Mouse (Mus musculus) hindbrain, embryonic 13.5 days (tissue): Measurements from ENCODE around the gene Map2k3. TPM values are rescaled to one million over a fixed set of nuclear protein-coding genes. Genes with fewer than 3 reads are reported as not detected.

ENCODE experiments used
- ATAC-seq: fragments of 200-750 bp; cut with Nextera tagmentation; 2 replicates; pipeline ENCODE4 v1.8.0; 2017; ENCODE audit warnings: moderate TSS enrichment; ENCODE audit not compliant: low FRiP score
- H3K27ac ChIP-seq: fragments of 300-500 bp; sonication (generic); 2 replicates; pipeline ENCODE4 v1.5.1; 2015; ENCODE audit warnings: inconsistent platforms, mild to moderate bottlenecking, moderate library complexity
- H3K27me3 ChIP-seq: fragments of 300-500 bp; sonication (generic); 2 replicates; pipeline ENCODE4 v1.6.1; 2015; ENCODE audit warnings: mild to moderate bottlenecking, inconsistent platforms
- H3K36me3 ChIP-seq: fragments of 300-500 bp; sonication (generic); 2 replicates; pipeline ENCODE4 v1.6.1; 2015; ENCODE audit warnings: mild to moderate bottlenecking, inconsistent platforms
- H3K4me1 ChIP-seq: fragments of 300-500 bp; sonication (generic); replicated peaks from 2 replicates; pipeline ENCODE4 v1.6.1; 2015; ENCODE audit warnings: inconsistent platforms
- H3K4me2 ChIP-seq: fragments of 300-500 bp; sonication (generic); 2 replicates; pipeline ENCODE4 v1.6.1; 2015; ENCODE audit warnings: inconsistent platforms, mild to moderate bottlenecking, moderate library complexity
- H3K4me3 ChIP-seq: fragments of 300-500 bp; sonication (generic); 2 replicates; pipeline ENCODE4 v1.5.1; 2015; ENCODE audit warnings: mild to moderate bottlenecking, inconsistent platforms
- H3K9ac ChIP-seq: fragments of 300-500 bp; sonication (generic); 2 replicates; pipeline ENCODE4 v1.6.1; 2015; ENCODE audit warnings: mild to moderate bottlenecking, inconsistent platforms
- H3K9me3 ChIP-seq: fragments of 300-500 bp; sonication (generic); 2 replicates; pipeline ENCODE4 v1.6.1; 2016; ENCODE audit warnings: inconsistent platforms
- WGBS: fragments of 180-500 bp; shearing (Covaris S2); methylation state at CpG from one replicate; pipeline ENCODE4 v1.1.7; 2015; 5-methylcytosine and 5-hydroxymethylcytosine counted together
- polyA plus RNA-seq: library from polyadenylated mRNA; unstranded; fragments of >200 nt; fragmentation: Nextera tagmentation; extraction: Ambion mirVana; gene quantifications from 2 replicates; pipeline ENCODE4 v1.2.1, GENCODE M21; 2015

Gene Map2k3
- polyA plus RNA-seq, 1 experiment from 2014 or later = 30.0 TPM

DNA sequence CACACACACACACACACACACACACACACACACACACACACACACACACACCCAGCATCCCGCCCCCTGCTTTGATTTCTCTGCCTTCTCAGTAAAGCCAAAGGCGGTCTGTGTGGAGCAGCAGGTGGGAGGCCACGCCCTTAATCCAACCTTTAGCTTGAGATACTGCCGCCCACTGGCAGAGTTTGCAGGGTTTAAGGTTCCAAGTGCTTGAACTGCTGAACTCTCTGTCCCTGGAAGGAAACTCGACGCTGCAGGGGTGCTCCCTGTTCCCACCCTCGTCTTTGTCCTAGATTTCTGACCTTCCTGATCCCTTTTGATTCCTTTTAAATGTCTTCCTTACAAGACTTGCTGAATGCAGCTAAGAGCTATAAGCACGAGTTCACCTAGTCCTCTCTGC, 44.9 kb downstream of the Map2k3 start:
- Histone ChIP-seq H3K9ac (no peak overlapping the region), H3K9me3 (no peaks in the 10 kb centered on the region), H3K27me3 (no peaks in the 10 kb centered on the region), H3K4me3 (no peak overlapping the region), H3K27ac (no peak overlapping the region), H3K4me1 (no peaks in the 10 kb centered on the region), H3K4me2 (no peak overlapping the region), H3K36me3 (no peaks in the 10 kb centered on the region)
- 18% methylated on average over 8 of the region's 8 CpGs for WGBS
- no peak for ATAC-seq

DNA sequence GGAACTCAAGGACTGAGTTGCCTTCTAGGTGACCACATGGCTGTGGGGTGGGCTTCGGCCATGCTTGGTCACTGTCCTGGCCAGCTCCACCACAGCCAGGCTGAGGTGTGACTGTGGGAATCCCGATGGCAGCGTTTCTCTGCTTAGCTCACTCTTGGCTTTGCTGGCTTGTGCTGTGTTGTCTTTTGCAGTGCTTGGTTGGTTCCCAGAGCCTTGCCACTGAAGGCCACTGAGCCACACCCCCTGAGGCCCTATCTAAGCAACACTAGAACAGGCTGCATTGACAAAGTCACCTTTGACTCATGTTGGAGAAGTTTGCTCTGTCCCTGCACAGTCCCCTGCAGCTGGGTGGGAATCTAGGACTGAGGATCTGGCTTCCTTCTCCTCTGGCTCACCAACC, 45.3 kb downstream of the Map2k3 start:
- H3K36me3 ChIP-seq = no peaks in the 10 kb centered on the region
- no peak overlapping the region for H3K4me3 ChIP-seq
- H3K9me3 ChIP-seq = no peaks in the 10 kb centered on the region
- H3K27ac ChIP-seq = no peak overlapping the region
- 46% methylated on average over 3 of the region's 3 CpGs for WGBS
- no peaks in the 10 kb centered on the region for H3K4me1 ChIP-seq
- no peak overlapping the region for H3K4me2 ChIP-seq
- H3K9ac ChIP-seq = no peak overlapping the region
- ATAC-seq = no peak
- H3K27me3 ChIP-seq = no peaks in the 10 kb centered on the region

DNA sequence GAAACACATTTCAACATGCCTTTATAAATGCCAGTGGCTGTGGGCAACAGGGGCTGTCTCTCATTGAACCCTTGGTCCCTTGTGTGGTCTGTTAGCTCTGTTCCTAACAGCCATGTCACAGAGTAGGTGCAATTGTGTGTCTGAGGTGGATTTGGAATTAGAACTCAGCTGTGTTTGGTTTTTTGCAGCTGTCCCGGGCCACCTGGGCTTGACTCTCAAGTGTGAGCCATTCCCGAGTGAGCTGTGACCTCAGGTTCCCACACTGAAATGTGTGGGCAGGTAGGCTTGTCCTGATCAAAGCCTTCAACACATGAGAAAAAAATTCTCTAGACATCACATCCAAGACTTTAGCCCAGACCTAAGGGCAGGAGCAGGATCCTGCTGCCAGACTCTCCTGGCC, 46.8 kb downstream of the Map2k3 start:
- WGBS = 91% methylated on average over 2 of the region's 2 CpGs
- no peak overlapping the region for H3K9ac ChIP-seq

DNA sequence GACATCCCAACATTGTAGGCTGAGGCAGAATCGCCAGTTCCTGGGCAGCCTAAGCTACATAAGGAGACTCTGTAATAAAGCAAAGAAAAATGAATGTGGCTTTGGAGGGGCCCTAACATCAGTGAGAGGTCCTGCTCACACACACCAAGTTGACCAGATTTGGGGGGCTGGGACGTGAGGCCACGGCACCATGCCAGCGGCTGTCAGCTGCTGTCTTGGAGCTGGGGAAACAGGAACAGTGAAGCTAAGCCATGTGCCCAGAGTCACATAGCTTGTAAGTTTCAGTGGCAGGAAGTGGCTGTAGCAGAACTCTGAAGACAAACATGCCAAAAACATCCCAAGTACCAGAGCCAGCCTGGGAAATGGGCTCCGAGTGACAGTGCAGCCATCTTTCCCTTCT, 48.0 kb downstream of the Map2k3 start:
- H3K9ac ChIP-seq = no peak overlapping the region
- no peaks in the 10 kb centered on the region for H3K9me3 ChIP-seq
- no peak for ATAC-seq
- no peaks in the 10 kb centered on the region for H3K36me3 ChIP-seq
- H3K27me3 ChIP-seq = no peaks in the 10 kb centered on the region
- no peak overlapping the region for H3K4me2 ChIP-seq
- H3K27ac ChIP-seq = no peak overlapping the region
- no peaks in the 10 kb centered on the region for H3K4me1 ChIP-seq
- 93% methylated on average over 5 of the region's 5 CpGs for WGBS
- no peak overlapping the region for H3K4me3 ChIP-seq

More for the DNA sequence above, 46.8 kb downstream of the Map2k3 start:
- Histone ChIP-seq H3K36me3 (no peaks in the 10 kb centered on the region), H3K4me2 (no peak overlapping the region), H3K27ac (no peak overlapping the region), H3K4me3 (no peak overlapping the region), H3K4me1 (no peaks in the 10 kb centered on the region), H3K27me3 (no peaks in the 10 kb centered on the region), H3K9me3 (no peaks in the 10 kb centered on the region)
- no peak for ATAC-seq

DNA sequence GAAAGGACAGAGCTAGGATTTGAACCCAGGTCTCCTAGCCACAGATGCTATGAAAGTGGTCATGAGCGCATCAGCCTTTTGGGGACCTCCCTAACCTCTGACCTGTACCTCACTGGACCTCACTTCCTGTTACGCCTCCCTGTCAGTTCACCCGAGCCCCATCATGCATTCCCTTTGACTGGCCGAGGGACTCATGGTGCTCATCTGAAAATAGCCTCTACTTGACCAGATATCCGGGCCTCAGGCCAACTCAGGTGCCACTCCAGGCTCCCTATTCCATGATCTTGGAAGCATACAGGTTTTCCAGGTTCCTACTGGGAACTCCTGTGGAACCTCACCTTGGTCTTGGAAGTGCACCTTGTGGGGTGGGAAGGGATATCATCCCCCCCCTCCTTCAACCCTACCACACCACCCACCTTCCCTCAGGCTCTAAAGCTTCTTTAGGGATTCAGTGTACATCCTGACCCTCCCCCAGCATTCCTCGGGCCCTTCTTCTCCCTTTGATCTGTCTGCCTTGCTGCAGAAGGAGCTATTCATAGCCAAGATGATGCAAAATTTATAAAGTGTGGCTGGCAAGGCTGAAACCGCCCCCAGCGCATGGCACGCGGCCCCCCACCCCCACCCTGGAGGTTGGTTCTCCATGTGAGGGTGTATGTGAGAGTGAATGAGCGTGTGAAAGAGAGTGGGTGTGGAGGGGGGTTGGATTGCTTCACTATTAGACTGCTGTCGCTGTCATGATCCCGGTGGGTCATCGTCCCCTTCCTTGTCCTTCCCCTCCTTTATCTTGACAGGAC, 50.1 kb downstream of the Map2k3 start:
- ATAC-seq = no peak
- H3K27ac ChIP-seq = no peak overlapping the region
- H3K9me3 ChIP-seq = no peaks in the 10 kb centered on the region
- no peak overlapping the region for H3K4me2 ChIP-seq
- H3K4me1 ChIP-seq = 0 out of 2 replicates have a peak, but pooled peaks cover 3% of the 10 kb centered on the region
- H3K36me3 ChIP-seq = no peaks in the 10 kb centered on the region
- H3K9ac ChIP-seq = no peak overlapping the region
- 76% methylated on average over 14 of the region's 14 CpGs for WGBS
- H3K4me3 ChIP-seq = no peak overlapping the region
- H3K27me3 ChIP-seq = no peaks in the 10 kb centered on the region

DNA sequence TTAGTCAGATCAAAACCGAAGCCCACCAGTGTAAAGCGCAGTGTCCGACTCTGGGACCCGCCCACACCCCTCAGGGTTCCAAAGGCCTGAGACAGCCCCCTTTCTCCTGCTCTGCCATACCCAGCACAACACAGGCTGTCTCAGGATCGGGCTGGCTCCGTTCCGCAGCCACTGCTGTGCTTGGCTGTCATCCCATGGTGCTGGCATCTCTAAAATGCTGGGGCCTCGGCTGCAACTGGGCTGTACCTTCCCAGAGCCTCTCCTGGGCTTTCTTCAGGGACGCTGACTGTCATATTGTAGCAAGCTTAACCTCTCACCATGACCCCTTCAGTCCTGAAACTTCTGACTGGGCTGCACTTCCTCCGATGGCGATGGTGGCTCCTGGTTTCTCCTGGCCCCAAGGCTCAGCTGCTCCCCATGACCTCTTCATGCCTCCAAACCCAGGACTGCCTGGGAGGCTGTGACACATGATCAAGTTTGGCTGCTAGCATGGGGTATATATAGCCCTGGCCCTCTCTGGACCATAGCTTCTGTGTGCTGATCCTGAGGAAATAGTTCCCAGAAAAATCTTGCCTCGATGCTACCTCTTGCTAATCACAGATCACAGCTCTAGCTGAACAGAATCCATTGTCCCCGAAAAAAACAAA, 53.2 kb downstream of the Map2k3 start:
- Histone ChIP-seq H3K27ac (no peak overlapping the region), H3K4me1 (0 out of 2 replicates have a peak, but pooled peaks cover 3% of the 10 kb centered on the region), H3K27me3 (no peaks in the 10 kb centered on the region), H3K9me3 (no peaks in the 10 kb centered on the region), H3K4me2 (no peak overlapping the region), H3K9ac (no peak overlapping the region), H3K36me3 (no peaks in the 10 kb centered on the region), H3K4me3 (no peak overlapping the region)
- 58% methylated on average over 13 of the region's 13 CpGs for WGBS
- no peak for ATAC-seq

DNA sequence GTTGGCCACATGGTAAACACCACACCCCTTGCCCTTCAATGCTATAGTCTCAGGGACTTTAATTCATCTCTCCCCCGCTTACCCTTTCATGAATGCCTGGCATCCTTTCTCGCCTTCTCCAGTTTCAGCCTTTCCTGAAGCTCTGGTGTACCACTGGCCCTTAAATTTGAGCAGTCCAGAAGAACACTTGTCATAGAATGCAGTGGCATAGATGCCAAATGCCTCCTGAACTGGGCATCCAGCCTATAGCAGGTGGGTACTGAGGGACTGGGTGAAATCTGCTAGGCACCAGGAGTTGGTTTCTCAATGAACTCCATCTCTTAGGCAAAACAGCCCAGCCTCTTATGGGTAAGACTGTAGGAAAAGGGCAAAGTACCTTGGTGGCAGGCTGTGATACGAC, 58.6 kb downstream of the Map2k3 start:
- 89% methylated on average over 3 of the region's 3 CpGs for WGBS
- H3K27ac ChIP-seq = no peak overlapping the region
- no peaks in the 10 kb centered on the region for H3K9me3 ChIP-seq
- no peak overlapping the region for H3K4me2 ChIP-seq
- H3K4me1 ChIP-seq = no peaks in the 10 kb centered on the region
- no peak overlapping the region for H3K9ac ChIP-seq
- H3K36me3 ChIP-seq = no peaks in the 10 kb centered on the region
- ATAC-seq = no peak
- no peak overlapping the region for H3K4me3 ChIP-seq
- H3K27me3 ChIP-seq = no peaks in the 10 kb centered on the region

Other genes with a start within 250 kb of the Map2k3 start
- gene Llgl1, start 232.3 kb upstream of the Map2k3 start, polyA plus RNA-seq = 61.0 and 61.2 TPM in 2 replicates
- gene Flii, start 204.8 kb upstream of the Map2k3 start, polyA plus RNA-seq = 64.7 and 68.2 TPM in 2 replicates
- gene Mief2, start 203.6 kb upstream of the Map2k3 start, polyA plus RNA-seq = 21.2 and 22.4 TPM in 2 replicates
- 10.3 and 10.4 TPM in 2 replicates for gene Top3a, start 154.7 kb upstream of the Map2k3 start, polyA plus RNA-seq
- 5.9 and 6.5 TPM in 2 replicates for gene Smcr8, start 154.5 kb upstream of the Map2k3 start, polyA plus RNA-seq
- 7.9 and 12.2 TPM in 2 replicates for gene Shmt1, start 120.3 kb upstream of the Map2k3 start, polyA plus RNA-seq
- gene Dhrs7b, start 101.4 kb upstream of the Map2k3 start, polyA plus RNA-seq = 30.7 and 33.3 TPM in 2 replicates
- 54.9 and 55.3 TPM in 2 replicates for gene Tmem11, start 52.8 kb upstream of the Map2k3 start, polyA plus RNA-seq
- gene Natd1, start 17.3 kb upstream of the Map2k3 start, polyA plus RNA-seq = 36.1 and 36.8 TPM in 2 replicates
- gene Kcnj12, start 90.5 kb downstream of the Map2k3 start, polyA plus RNA-seq = 3.5 and 3.8 TPM in 2 replicates
- gene Tnfrsf13b, start 194.7 kb downstream of the Map2k3 start, polyA plus RNA-seq = 1.1 and 1.3 TPM in 2 replicates
- 355 and 383 TPM in 2 replicates for gene Usp22, start 243.0 kb downstream of the Map2k3 start, polyA plus RNA-seq